Mouse (Mus musculus) MEL (cell line): Measurements from ENCODE around the gene Prx. TPM values are rescaled to one million over a fixed set of nuclear protein-coding genes. Genes with fewer than 3 reads are reported as not detected.

Source experiments
- DNase-seq: peaks from one replicate; pipeline ENCODE4 v3.0.0; 2011; ENCODE audit warnings: low read depth, low spot score
- H3K27ac ChIP-seq: 2 replicates; pipeline ENCODE4 v1.5.1; 2012; ENCODE audit warnings: low read depth, mild to moderate bottlenecking, control low read depth, low read length, moderate library complexity; ENCODE audit not compliant: control insufficient read depth
- H3K27me3 ChIP-seq, 2 experiments: fragments of 150-350 bp in 1 of 2; sonication (generic) in 1 of 2; 2 replicates each; pipeline ENCODE4 v1.6.1; 2012; ENCODE audit warnings: low read length in 2 of 2, mild to moderate bottlenecking in 2 of 2, improper control_type of control experiment in 1 of 2, moderate library complexity in 1 of 2; ENCODE audit not compliant: insufficient read depth in 2 of 2, control insufficient read depth in 1 of 2
- H3K36me3 ChIP-seq, 2 experiments: 2 replicates each; pipeline ENCODE4 v1.6.1; 2012 to 2014; ENCODE audit warnings: low read length in 2 of 2, improper control_type of control experiment in 1 of 2, inconsistent platforms in 1 of 2, mild to moderate bottlenecking in 1 of 2; ENCODE audit not compliant: insufficient read depth in 2 of 2, control insufficient read depth in 1 of 2
- H3K4me1 ChIP-seq, 2 experiments: fragments of 150-350 bp in 1 of 2; sonication (generic) in 1 of 2; 2 replicates each; pipeline ENCODE4 v1.6.1; 2012; ENCODE audit warnings: low read length in 2 of 2, improper control_type of control experiment in 1 of 2, mild to moderate bottlenecking in 1 of 2; ENCODE audit not compliant: insufficient read depth in 2 of 2, control insufficient read depth in 1 of 2
- H3K4me3 ChIP-seq, 2 experiments: fragments of 150-350 bp in 1 of 2; sonication (generic) in 1 of 2; 2 replicates each; pipeline ENCODE4 v1.5.1; 2012; ENCODE audit warnings: low read depth in 2 of 2, low read length in 2 of 2, mild to moderate bottlenecking in 2 of 2, moderate library complexity in 2 of 2, control low read depth in 1 of 2, improper control_type of control experiment in 1 of 2; ENCODE audit not compliant: control insufficient read depth in 1 of 2, insufficient read depth in 1 of 2
- H3K79me2 ChIP-seq: 2 replicates; pipeline ENCODE4 v1.6.1; 2012; ENCODE audit warnings: mild to moderate bottlenecking, low read length, moderate library complexity; ENCODE audit not compliant: control insufficient read depth, poor library complexity, insufficient read depth
- H3K9ac ChIP-seq: 2 replicates; pipeline ENCODE4 v1.6.1; 2012; ENCODE audit warnings: low read depth, mild to moderate bottlenecking, control low read depth, low read length, moderate library complexity; ENCODE audit not compliant: control insufficient read depth, poor library complexity, severe bottlenecking
- H3K9me3 ChIP-seq: fragments of 150-350 bp; sonication (generic); replicated peaks from 2 replicates; pipeline ENCODE4 v1.6.1; 2012; ENCODE audit warnings: mild to moderate bottlenecking, low read length, improper control_type of control experiment, moderate library complexity; ENCODE audit not compliant: insufficient read depth
- BHLHE40 ChIP-seq: IDR thresholded peaks from 2 replicates; pipeline ENCODE4 v1.6.1; 2012; ENCODE audit warnings: low read depth, mild to moderate bottlenecking, inconsistent platforms, low read length, improper control_type of control experiment, borderline replicate concordance
- CTCF ChIP-seq, 3 experiments: IDR thresholded peaks in 2 of 3; conservative IDR thresholded peaks in 1 of 3; 2 replicates each; pipeline ENCODE4 v1.5.1; 2011 to 2012; ENCODE audit warnings: low read length in 3 of 3, low read depth in 2 of 3, mild to moderate bottlenecking in 2 of 3, improper control_type of control experiment in 1 of 3, inconsistent platforms in 1 of 3, mixed read lengths in 1 of 3, moderate library complexity in 1 of 3; ENCODE audit not compliant: control insufficient read depth in 1 of 3, insufficient read depth in 1 of 3, poor library complexity in 1 of 3, severe bottlenecking in 1 of 3
- ELF1 ChIP-seq: IDR thresholded peaks from 2 replicates; pipeline ENCODE4 v1.6.1; 2014; ENCODE audit warnings: low read depth, mild to moderate bottlenecking, inconsistent platforms, low read length, improper control_type of control experiment, moderate library complexity
- EP300 ChIP-seq, 2 experiments: IDR thresholded peaks; 2 replicates each; pipeline ENCODE4 v1.6.1; 2011; ENCODE audit warnings: improper control_type of control experiment in 2 of 2, low read length in 2 of 2, low read depth in 1 of 2, mild to moderate bottlenecking in 1 of 2
- ETS1 ChIP-seq: IDR thresholded peaks from 2 replicates; pipeline ENCODE4 v1.6.1; 2012; ENCODE audit warnings: low read depth, mild to moderate bottlenecking, inconsistent platforms, low read length, improper control_type of control experiment, moderate library complexity
- GABPA ChIP-seq: IDR thresholded peaks from 2 replicates; pipeline ENCODE4 v1.6.1; 2012; ENCODE audit warnings: low read depth, mild to moderate bottlenecking, inconsistent platforms, low read length, improper control_type of control experiment, moderate library complexity
- JUND ChIP-seq: IDR thresholded peaks from 2 replicates; pipeline ENCODE4 v1.6.1; 2011; ENCODE audit warnings: low read depth, mild to moderate bottlenecking, improper control_type of control experiment, low read length
- KAT2A ChIP-seq: conservative IDR thresholded peaks from 2 replicates; pipeline ENCODE4 v1.6.1; 2012; ENCODE audit warnings: low read depth, low read length, improper control_type of control experiment, inconsistent platforms
- MAX ChIP-seq: IDR thresholded peaks from 2 replicates; pipeline ENCODE4 v1.6.1; 2011; ENCODE audit warnings: low read length, improper control_type of control experiment
- MAZ ChIP-seq: IDR thresholded peaks from 2 replicates; pipeline ENCODE4 v1.6.1; 2012; ENCODE audit warnings: low read depth, mild to moderate bottlenecking, inconsistent platforms, low read length, improper control_type of control experiment
- MEF2A ChIP-seq: IDR thresholded peaks from 2 replicates; pipeline ENCODE4 v1.6.1; 2014; ENCODE audit warnings: low read depth, mild to moderate bottlenecking, inconsistent platforms, low read length, improper control_type of control experiment; ENCODE audit not compliant: poor library complexity, insufficient replicate concordance, severe bottlenecking; ENCODE audit errors: extremely low read depth
- MXI1 ChIP-seq: IDR thresholded peaks from 2 replicates; pipeline ENCODE4 v1.6.1; 2011; ENCODE audit warnings: mild to moderate bottlenecking, low read depth, low read length, improper control_type of control experiment
- MYC ChIP-seq: IDR thresholded peaks from 2 replicates; pipeline ENCODE4 v1.6.1; 2011; ENCODE audit warnings: low read depth, mild to moderate bottlenecking, low read length, improper control_type of control experiment, moderate library complexity
- NELFE ChIP-seq: IDR thresholded peaks from 2 replicates; pipeline ENCODE4 v1.6.1; 2011; ENCODE audit warnings: low read depth, low read length, improper control_type of control experiment
- POLR2A ChIP-seq, 2 experiments: IDR thresholded peaks; 2 replicates each; pipeline ENCODE4 v1.6.1; 2011 to 2012; ENCODE audit warnings: low read length in 2 of 2, mild to moderate bottlenecking in 2 of 2, control low read depth in 1 of 2, improper control_type of control experiment in 1 of 2, low read depth in 1 of 2, moderate library complexity in 1 of 2; ENCODE audit not compliant: control insufficient read depth in 1 of 2, insufficient read depth in 1 of 2, poor library complexity in 1 of 2
- POLR2AphosphoS2 ChIP-seq: IDR thresholded peaks from 2 replicates; pipeline ENCODE4 v1.6.1; 2011; ENCODE audit warnings: low read length, improper control_type of control experiment
- RAD21 ChIP-seq: IDR thresholded peaks from 2 replicates; pipeline ENCODE4 v1.6.1; 2011; ENCODE audit warnings: mild to moderate bottlenecking, low read depth, low read length, improper control_type of control experiment
- RCOR1 ChIP-seq: IDR thresholded peaks from 2 replicates; pipeline ENCODE4 v1.6.1; 2012; ENCODE audit warnings: low read depth, mild to moderate bottlenecking, inconsistent platforms, low read length, improper control_type of control experiment
- SIN3A ChIP-seq: IDR thresholded peaks from 2 replicates; pipeline ENCODE4 v1.6.1; 2012; ENCODE audit warnings: low read length, improper control_type of control experiment, inconsistent platforms
- SMC3 ChIP-seq: IDR thresholded peaks from 2 replicates; pipeline ENCODE4 v1.6.1; 2011; ENCODE audit warnings: low read depth, low read length, improper control_type of control experiment
- TBP ChIP-seq: IDR thresholded peaks from 2 replicates; pipeline ENCODE4 v1.8.0; 2011; ENCODE audit warnings: low read depth, low read length, improper control_type of control experiment
- TCF12 ChIP-seq: IDR thresholded peaks from 2 replicates; pipeline ENCODE4 v1.6.1; 2014; ENCODE audit warnings: low read depth, mild to moderate bottlenecking, inconsistent platforms, low read length, improper control_type of control experiment, moderate library complexity
- USF1 ChIP-seq: IDR thresholded peaks from 2 replicates; pipeline ENCODE4 v1.6.1; 2014; ENCODE audit warnings: low read depth, mild to moderate bottlenecking, inconsistent platforms, low read length, improper control_type of control experiment, moderate library complexity
- ZC3H11A ChIP-seq: IDR thresholded peaks from 2 replicates; pipeline ENCODE4 v1.6.1; 2012; ENCODE audit warnings: low read depth, mild to moderate bottlenecking, inconsistent platforms, low read length, improper control_type of control experiment
- polyA plus RNA-seq, 2 experiments: library from polyadenylated mRNA; stranded (reverse) in 1 of 2; unstranded in 1 of 2; fragments of >175 nt in 1 of 2; fragments of >200 nt in 1 of 2; gene quantifications; 2 replicates each; pipeline versions ENCODE4 v1.2.1 to v1.2.4; 2012; ENCODE audit warnings: low replicate concordance in 2 of 2, low read depth in 1 of 2; ENCODE audit not compliant: insufficient read length in 2 of 2, insufficient read depth in 1 of 2, missing spikeins in 1 of 2
- total RNA-seq: library from RNA; depleted of rRNA; stranded (reverse); fragments of 300-350 nt; gene quantifications from 2 replicates; pipeline ENCODE4 v1.2.3, GENCODE M21; 2012

The Prx gene
- total and polyA plus RNA-seq, 3 experiments: 0.39 to 1.4 TPM; not detected in 1

GRCm38 (mm10) chr7:27507711-27508647 is 8.9 kb downstream of the Prx start:
- DNase-seq: peak; percentile 97
- Histone ChIP-seq H3K9ac (peak overlapping the region; percentile 92), H3K9me3 (no peaks in the 10 kb centered on the region), H3K4me3 (peak overlapping the region; percentile 84 to 87), H3K27me3 (no peaks in the 10 kb centered on the region), H3K36me3 (peaks cover 0 to 9% of the 10 kb centered on the region in 2 experiments; a peak in 2 of 4 replicates), H3K4me1 (peaks cover 3 to 6% of the 10 kb centered on the region in 2 experiments; a peak in 3 of 4 replicates), H3K27ac (peak overlapping the region; percentile 99), H3K79me2 (no peaks in the 10 kb centered on the region; the same call in 1 of the 2 replicates)
- TF ChIP-seq POLR2AphosphoS2 (no peak; the same call in 1 of the 2 replicates), ZC3H11A (no peak), MAZ (peak; percentile 24; the same call in 1 of the 2 replicates), SMC3 (no peak), TBP (peak; percentile 66), NELFE (peak; percentile 53), MAX (no peak), EP300 (IDR thresholded peaks at IDR 0.05; ENCODE audit: low read depth in 1 of 2, low read length in 2 of 2) (no peak), GABPA (no peak), ELF1 (0 out of 2 replicates have a peak, but pooled peaks have one; percentile 25), POLR2A (IDR thresholded peaks at IDR 0.05; ENCODE audit: control insufficient read depth in 1 of 2, insufficient read depth in 1 of 2, low read depth in 1 of 2, low read length in 2 of 2, poor library complexity in 1 of 2) (peak; percentile 72 to 77), RAD21 (no peak), RCOR1 (no peak), USF1 (no peak), MEF2A (no peak), SIN3A (0 out of 2 replicates have a peak, but pooled peaks have one; percentile 22), ETS1 (no peak), MXI1 (peak; percentile 17), BHLHE40 (no peak), KAT2A (no peak)

- Histone ChIP-seq H3K27ac (peak overlapping the region; percentile 63), H3K4me3 (peak overlapping the region; percentile 55 to 61), H3K27me3 (no peaks in the 10 kb centered on the region), H3K9me3 (no peaks in the 10 kb centered on the region), H3K9ac (peak overlapping the region; percentile 55), H3K4me1 (peaks cover 3 to 6% of the 10 kb centered on the region in 2 experiments; a peak in 3 of 4 replicates), H3K79me2 (no peaks in the 10 kb centered on the region; the same call in 1 of the 2 replicates), H3K36me3 (peaks cover 0 to 9% of the 10 kb centered on the region in 2 experiments; a peak in 2 of 4 replicates)
- TF ChIP-seq RAD21 (peak; percentile 47), EP300 (IDR thresholded peaks at IDR 0.05; ENCODE audit: low read depth in 1 of 2, low read length in 2 of 2) (0 out of 4 replicates have a peak, but pooled peaks of 1 of the 2 experiments have one; percentile 1), MAX (no peak), SIN3A (peak; percentile 66), TCF12 (no peak), MAZ (0 out of 2 replicates have a peak, but pooled peaks have one; percentile 25), MXI1 (peak; percentile 26; the same call in 1 of the 2 replicates), JUND (no peak), CTCF (IDR thresholded peaks at IDR 0.05 in 2 of 3, conservative IDR thresholded peaks at IDR 0.05 in 1 of 3; ENCODE audit: control insufficient read depth in 1 of 3, insufficient read depth in 1 of 3, low read depth in 2 of 3, low read length in 3 of 3, poor library complexity in 1 of 3, severe bottlenecking in 1 of 3) (peak; percentile 58 to 96 (median 77)), MYC (no peak), ZC3H11A (peak; percentile 50), ETS1 (peak; percentile 12; the same call in 1 of the 2 replicates), SMC3 (peak; percentile 83)
- DNase-seq: peak; percentile 89
Observed at GRCm38 (mm10) chr7:27508648-27509005, 9.5 kb downstream of the Prx start.
